Mouse (Mus musculus): Measurements from ENCODE around the gene Fam178b. TPM values are rescaled to one million over a fixed set of nuclear protein-coding genes. Genes with fewer than 3 reads are reported as not detected.

The Fam178b gene
- 0.29 TPM in 1 of 2 replicates, not detected in the other for polyA plus RNA-seq (2012; rRNA removed)

DNA sequence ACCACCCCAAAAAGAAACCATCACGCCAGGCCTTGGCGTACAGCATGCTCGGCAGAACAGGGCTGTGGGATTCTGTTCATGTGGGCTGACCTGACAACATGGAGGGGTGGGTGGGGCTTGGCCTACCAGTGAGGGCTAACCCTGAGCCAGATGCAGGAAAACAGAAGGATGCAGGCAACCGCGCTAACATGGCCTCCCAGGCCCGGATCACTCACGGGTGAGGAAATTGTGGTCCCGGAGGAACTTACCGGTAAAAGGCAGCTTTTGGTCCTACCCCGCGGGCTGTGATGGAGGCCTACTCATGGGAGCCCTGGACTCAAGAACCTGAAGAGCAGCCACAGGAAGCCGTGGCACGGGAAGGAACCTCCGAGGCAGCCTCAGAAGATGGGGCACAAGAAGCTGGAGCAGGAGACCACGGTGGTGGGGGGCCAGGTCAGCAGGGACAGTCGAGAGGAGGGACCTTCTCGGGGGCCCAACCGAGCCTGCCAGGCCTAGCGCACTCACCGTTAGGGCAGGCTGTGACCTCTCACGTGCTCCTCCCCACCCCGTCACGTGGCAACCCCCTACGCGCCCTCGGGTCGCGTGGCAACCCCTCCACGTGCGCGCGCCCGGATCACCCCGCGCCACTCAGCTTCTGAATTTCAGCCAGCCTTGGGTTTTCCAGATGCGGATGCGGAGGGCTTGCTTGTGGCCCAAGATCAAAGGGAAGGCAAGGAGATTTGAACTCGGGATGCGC lies at the start of gene Fam178b:
Gene Fam178b, minus strand, starts transcription at position 564 of the 736 bp plus-strand sequence.
- 93% methylated on average over 39 of the region's 39 CpGs for WGBS
- Histone ChIP-seq H3K4me1 (ENCODE audit: control insufficient read depth, insufficient read depth, insufficient read length, low read length) (no peaks in the 10 kb centered on the region), H3K36me3 (ENCODE audit: control insufficient read depth, insufficient read depth, low read length) (no peaks in the 10 kb centered on the region), H3K27me3 (ENCODE audit: control insufficient read depth, insufficient read depth, low read length) (no peaks in the 10 kb centered on the region), H3K4me3 (ENCODE audit: low read depth, low read length) (no peak within 1 kb of the TSS), H3K27ac (ENCODE audit: insufficient read depth, low read depth, low read length) (no peak within 1 kb of the TSS)
- no peak for TF ChIP-seq CTCF (IDR thresholded peaks at IDR 0.05; ENCODE audit: extremely low read depth, insufficient read length, insufficient replicate concordance, low read depth, low read length)
- no peak for TF ChIP-seq POLR2A (IDR thresholded peaks at IDR 0.05; ENCODE audit: low read depth, low read length)

DNA sequence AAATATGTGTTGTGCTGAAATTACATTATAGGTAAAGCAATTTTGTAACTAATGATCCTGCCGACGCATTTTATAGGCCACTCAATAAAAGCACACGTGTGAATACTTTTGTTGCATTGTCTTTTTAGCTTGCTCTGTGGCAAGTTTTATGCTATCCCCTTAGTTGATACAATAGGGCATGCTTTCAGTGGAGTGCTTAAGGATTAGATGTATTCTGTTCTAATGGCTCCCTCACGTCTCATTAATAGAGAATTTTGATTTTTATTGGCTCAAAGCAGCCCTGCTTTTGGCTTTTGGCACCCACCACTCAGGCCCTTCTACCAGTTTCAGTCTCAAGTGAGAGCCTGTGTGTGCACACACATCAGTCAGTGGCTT lies 41.1 kb upstream of the Fam178b start:
- WGBS: 83% methylated on average over 4 of the region's 4 CpGs
- TF ChIP-seq CTCF (IDR thresholded peaks at IDR 0.05; ENCODE audit: extremely low read depth, insufficient read length, insufficient replicate concordance, low read depth, low read length) (no peak), POLR2A (IDR thresholded peaks at IDR 0.05; ENCODE audit: low read depth, low read length) (no peak)
- Histone ChIP-seq H3K4me3 (ENCODE audit: low read depth, low read length) (no peak overlapping the region), H3K27ac (ENCODE audit: insufficient read depth, low read depth, low read length) (no peak overlapping the region), H3K36me3 (ENCODE audit: control insufficient read depth, insufficient read depth, low read length) (no peaks in the 10 kb centered on the region), H3K27me3 (ENCODE audit: control insufficient read depth, insufficient read depth, low read length) (no peaks in the 10 kb centered on the region), H3K4me1 (ENCODE audit: control insufficient read depth, insufficient read depth, insufficient read length, low read length) (no peaks in the 10 kb centered on the region)

DNA sequence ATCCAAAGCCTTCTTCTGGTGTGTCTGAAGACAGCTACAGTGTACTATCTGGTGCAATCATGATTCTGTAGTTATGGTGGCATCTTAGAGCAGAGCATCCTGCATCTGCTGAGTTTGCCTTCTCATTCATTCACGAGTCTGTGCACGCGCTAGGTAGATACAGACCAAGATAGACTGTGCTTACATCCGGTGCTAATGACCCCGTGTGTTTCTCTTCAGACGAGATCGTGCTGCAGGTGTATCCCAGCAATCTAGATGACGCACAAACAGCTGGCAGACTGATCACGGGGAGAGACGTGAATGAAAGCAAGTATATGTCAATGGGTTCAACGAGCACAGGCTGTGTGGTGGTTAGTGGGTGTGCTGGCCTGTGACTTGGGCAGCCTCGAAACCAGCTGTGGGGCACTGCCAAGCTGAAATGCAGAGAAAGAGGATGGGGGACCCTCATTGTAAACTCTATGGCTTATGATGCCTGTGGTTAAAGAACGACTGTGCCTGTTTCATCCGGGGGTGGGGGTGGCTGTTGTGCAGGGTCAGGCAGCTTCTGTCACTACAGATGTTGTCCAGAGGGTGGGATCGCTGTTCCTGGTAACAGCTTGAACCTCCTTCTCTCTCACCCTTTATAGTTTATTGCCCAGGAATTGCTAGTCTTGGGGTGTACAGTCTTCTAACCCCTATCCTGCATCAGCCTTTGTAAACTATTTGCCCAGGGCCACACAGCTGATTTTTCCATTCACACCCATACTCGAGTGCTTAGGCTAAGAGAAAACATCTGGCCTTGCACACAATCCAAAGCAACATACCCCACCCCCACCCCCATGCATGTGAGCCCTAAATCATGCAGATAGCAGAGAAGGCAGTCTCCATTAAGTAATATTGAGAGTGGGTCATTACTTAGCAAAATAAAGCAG lies 40.4 kb upstream of the Fam178b start:
- Histone ChIP-seq H3K27ac (ENCODE audit: insufficient read depth, low read depth, low read length) (no peak overlapping the region), H3K4me3 (ENCODE audit: low read depth, low read length) (no peak overlapping the region), H3K27me3 (ENCODE audit: control insufficient read depth, insufficient read depth, low read length) (no peaks in the 10 kb centered on the region), H3K36me3 (ENCODE audit: control insufficient read depth, insufficient read depth, low read length) (no peaks in the 10 kb centered on the region), H3K4me1 (ENCODE audit: control insufficient read depth, insufficient read depth, insufficient read length, low read length) (no peaks in the 10 kb centered on the region)
- TF ChIP-seq POLR2A (IDR thresholded peaks at IDR 0.05; ENCODE audit: low read depth, low read length) (no peak), CTCF (IDR thresholded peaks at IDR 0.05; ENCODE audit: extremely low read depth, insufficient read length, insufficient replicate concordance, low read depth, low read length) (no peak)
- 46% methylated on average over 16 of the region's 16 CpGs for WGBS

DNA sequence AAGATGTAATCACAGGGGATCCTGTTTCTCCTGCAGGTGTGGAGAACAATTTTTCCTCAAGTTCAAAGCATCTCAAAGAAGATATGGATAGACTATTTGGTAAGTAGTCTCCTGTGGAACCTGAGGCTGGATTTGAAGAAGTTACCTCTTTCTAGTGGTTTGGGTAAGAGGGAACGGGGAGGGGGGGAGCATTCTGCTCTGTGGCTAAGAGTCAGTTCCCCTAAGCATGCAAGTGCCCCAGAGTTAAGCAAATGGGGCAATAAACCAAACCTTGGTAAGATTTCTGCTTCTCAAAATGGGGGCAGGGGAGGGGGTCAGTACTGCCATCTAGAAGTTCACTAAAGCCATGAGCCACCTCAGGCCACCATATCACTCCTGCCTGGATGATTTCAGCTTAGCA lies 35.8 kb upstream of the Fam178b start:
- WGBS: 76% methylated on average over 1 of the region's 1 CpGs
- H3K27ac ChIP-seq (ENCODE audit: insufficient read depth, low read depth, low read length): no peak overlapping the region
- TF ChIP-seq CTCF (IDR thresholded peaks at IDR 0.05; ENCODE audit: extremely low read depth, insufficient read length, insufficient replicate concordance, low read depth, low read length) (no peak), POLR2A (IDR thresholded peaks at IDR 0.05; ENCODE audit: low read depth, low read length) (no peak)

DNA sequence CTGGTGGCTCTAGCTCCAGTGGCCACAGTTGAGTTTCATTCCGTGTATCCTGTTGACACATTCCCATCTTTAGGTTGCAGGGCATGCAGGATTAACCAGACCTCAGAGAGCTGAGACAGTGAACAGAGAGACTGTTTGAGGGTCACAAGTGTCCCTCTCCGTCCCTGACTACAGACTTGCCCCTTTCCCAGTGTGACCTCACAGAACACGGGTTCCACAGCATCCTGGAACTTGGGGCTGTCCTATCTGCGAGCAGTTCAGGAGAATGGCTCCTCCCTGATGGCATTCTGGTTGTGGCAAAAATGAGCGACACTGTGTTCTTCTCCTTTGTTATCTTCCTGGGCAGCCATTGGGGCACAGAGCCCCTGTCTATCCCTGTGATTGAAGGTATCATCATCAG lies 31.3 kb upstream of the Fam178b start, which contains the start of gene Actr1b:
Gene Actr1b, minus strand, starts transcription at position 112 of the 400 bp plus-strand sequence.
- Histone ChIP-seq H3K4me1 (ENCODE audit: control insufficient read depth, insufficient read depth, insufficient read length, low read length) (no peaks in the 10 kb centered on the region), H3K4me3 (ENCODE audit: low read depth, low read length) (no peak within 1 kb of the TSS), H3K27ac (ENCODE audit: insufficient read depth, low read depth, low read length) (no peak within 1 kb of the TSS), H3K36me3 (ENCODE audit: control insufficient read depth, insufficient read depth, low read length) (no peaks in the 10 kb centered on the region), H3K27me3 (ENCODE audit: control insufficient read depth, insufficient read depth, low read length) (no peaks in the 10 kb centered on the region)
- WGBS: 79% methylated on average over 5 of the region's 5 CpGs
- TF ChIP-seq POLR2A (IDR thresholded peaks at IDR 0.05; ENCODE audit: low read depth, low read length) (no peak), CTCF (IDR thresholded peaks at IDR 0.05; ENCODE audit: extremely low read depth, insufficient read length, insufficient replicate concordance, low read depth, low read length) (no peak)

More for the DNA sequence above, 35.8 kb upstream of the Fam178b start:
- no peak overlapping the region for H3K4me3 ChIP-seq (ENCODE audit: low read depth, low read length)
- no peaks in the 10 kb centered on the region for H3K27me3 ChIP-seq (ENCODE audit: control insufficient read depth, insufficient read depth, low read length)
- H3K4me1 ChIP-seq (ENCODE audit: control insufficient read depth, insufficient read depth, insufficient read length, low read length): no peaks in the 10 kb centered on the region
- no peaks in the 10 kb centered on the region for H3K36me3 ChIP-seq (ENCODE audit: control insufficient read depth, insufficient read depth, low read length)

DNA sequence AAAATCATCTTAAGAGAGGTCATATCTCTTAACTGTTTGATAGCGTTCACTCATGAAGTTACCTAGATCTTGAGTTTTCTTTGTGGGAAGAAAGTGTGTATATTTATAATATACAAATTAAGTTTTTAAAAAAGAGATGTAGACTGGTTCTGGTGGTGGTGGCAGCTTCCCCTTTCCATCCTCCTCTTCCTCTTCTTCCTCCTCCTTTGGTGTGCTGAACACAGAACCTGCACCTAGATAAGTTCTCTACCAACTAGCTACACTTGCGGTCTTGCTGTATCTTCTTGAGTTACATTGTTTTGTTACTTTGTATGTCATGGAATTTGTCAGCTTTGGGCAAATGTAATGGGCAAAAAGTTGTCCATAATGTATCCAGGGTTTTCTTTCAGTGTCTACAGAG lies 28.1 kb upstream of the Fam178b start:
- TF ChIP-seq POLR2A (IDR thresholded peaks at IDR 0.05; ENCODE audit: low read depth, low read length): no peak
- TF ChIP-seq CTCF (IDR thresholded peaks at IDR 0.05; ENCODE audit: extremely low read depth, insufficient read length, insufficient replicate concordance, low read depth, low read length): no peak
- Histone ChIP-seq H3K36me3 (ENCODE audit: control insufficient read depth, insufficient read depth, low read length) (peaks cover 8% of the 10 kb centered on the region), H3K4me1 (ENCODE audit: control insufficient read depth, insufficient read depth, insufficient read length, low read length) (peaks cover 8% of the 10 kb centered on the region; the same call in 1 of the 2 replicates), H3K4me3 (ENCODE audit: low read depth, low read length) (no peak overlapping the region), H3K27me3 (ENCODE audit: control insufficient read depth, insufficient read depth, low read length) (no peaks in the 10 kb centered on the region), H3K27ac (ENCODE audit: insufficient read depth, low read depth, low read length) (no peak overlapping the region)
- 98% methylated on average over 2 of the region's 2 CpGs for WGBS

DNA sequence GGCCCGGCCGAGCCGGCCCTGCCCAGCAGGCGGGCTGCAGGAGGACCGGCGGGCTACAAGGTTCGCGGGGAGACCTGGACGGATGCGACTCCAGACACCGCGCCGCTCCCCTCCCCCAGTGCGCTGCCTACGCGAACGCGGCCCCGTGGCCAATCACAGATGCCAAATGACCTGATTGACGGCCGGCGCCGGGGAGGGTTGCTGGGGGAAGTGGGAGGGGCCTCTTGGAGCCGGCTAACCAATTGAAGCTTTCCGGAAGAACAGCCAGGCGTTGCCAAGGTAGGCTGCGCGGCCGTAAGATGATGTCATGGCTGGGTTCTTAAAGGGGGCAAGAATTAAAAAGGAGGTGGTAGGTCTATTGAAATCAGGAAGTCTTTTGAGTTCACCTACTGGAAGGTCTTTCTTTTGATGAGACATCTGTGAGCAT lies 26.9 kb upstream of the Fam178b start, which contains the start of gene 4933424G06Rik:
Gene 4933424G06Rik, plus strand, starts transcription at position 296 of the 427 bp plus-strand sequence.
- H3K36me3 ChIP-seq (ENCODE audit: control insufficient read depth, insufficient read depth, low read length): peaks cover 14% of the 10 kb centered on the region
- H3K27me3 ChIP-seq (ENCODE audit: control insufficient read depth, insufficient read depth, low read length): no peaks in the 10 kb centered on the region
- under 1% methylated on average over 29 of the region's 29 CpGs for WGBS
- peaks cover 8% of the 10 kb centered on the region; the same call in 1 of the 2 replicates for H3K4me1 ChIP-seq (ENCODE audit: control insufficient read depth, insufficient read depth, insufficient read length, low read length)
- H3K27ac ChIP-seq (ENCODE audit: insufficient read depth, low read depth, low read length): peak within 1 kb of the TSS; percentile 52
- peak within 1 kb of the TSS; percentile 95 for H3K4me3 ChIP-seq (ENCODE audit: low read depth, low read length)
- TF ChIP-seq CTCF (IDR thresholded peaks at IDR 0.05; ENCODE audit: extremely low read depth, insufficient read length, insufficient replicate concordance, low read depth, low read length): no peak
- peak; percentile 61 for TF ChIP-seq POLR2A (IDR thresholded peaks at IDR 0.05; ENCODE audit: low read depth, low read length)
